Mouse (Mus musculus) cerebellum, postnatal 36 days (tissue): Measurements from ENCODE around the gene Tmem236.

Experiments used
- DNase-seq, 2 experiments: peaks; one replicate each; pipeline ENCODE4 v3.0.0; 2021 to 2022; ENCODE audit warnings: mixed read lengths in 2 of 2

The Tmem236 gene

DNA sequence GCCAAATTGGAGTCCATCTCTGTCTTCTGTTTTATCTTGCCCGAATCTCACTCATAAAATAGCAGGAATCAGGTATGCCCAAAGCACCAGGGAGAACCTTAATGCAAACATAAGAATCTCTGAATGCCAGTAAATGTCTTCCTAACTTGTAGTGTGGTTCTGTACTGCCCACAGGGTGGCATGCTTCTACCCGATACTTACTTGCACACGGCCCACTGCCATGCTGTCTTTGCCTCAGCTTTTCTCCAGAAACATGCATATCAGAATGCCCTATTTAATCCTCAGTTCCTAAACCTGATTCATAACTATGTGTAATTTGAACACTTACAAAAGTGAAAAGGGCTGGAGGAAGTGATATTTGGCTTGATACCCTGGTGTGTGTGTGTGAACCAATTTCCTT lies 77.6 kb downstream of the Tmem236 start:
- DNase-seq, result no peak

DNA sequence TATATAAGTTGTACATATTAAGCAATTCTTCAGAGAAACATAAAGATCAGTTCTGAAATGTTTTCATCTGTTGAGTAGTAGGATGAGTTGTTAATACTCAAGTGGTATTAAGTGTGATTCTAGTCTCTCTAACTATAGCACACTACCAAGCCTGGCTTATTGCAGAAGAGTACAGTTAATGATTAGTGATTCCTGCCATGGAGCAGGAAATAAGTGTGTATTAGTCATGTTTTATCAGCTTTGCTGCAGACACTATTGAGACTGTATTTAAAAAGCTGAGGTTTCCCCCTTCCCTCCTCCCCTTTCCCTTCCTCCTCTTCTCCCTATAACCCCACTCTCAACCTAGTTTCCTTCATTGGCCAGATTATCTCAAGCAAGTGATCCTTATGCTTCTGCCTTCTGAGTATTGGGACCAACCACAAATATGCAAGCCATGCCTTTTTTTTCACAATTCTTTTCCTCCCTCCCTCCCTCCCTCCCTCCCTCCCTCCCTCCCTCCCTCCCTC lies 84.1 kb downstream of the Tmem236 start:
- DNase-seq, result no peak

DNA sequence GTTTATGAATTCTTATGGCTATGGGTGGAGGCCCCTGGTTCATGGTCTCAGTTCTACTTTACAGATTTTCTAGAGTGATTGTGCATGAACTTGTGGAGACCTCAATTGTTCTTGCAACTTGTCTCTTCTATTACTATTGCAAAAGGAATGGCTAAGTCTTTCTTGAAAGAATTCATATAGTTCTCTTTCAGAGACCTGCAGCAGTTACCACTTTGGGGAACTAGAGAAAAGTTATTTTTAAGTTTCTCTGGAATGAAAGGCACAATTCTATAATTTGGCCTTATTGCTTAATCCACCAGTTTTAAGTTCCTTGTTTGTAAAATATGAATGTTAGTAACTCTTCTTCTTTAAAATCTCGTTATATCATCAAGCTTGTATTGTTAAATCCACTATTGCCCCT lies 87.8 kb downstream of the Tmem236 start:
- no peak for DNase-seq

DNA sequence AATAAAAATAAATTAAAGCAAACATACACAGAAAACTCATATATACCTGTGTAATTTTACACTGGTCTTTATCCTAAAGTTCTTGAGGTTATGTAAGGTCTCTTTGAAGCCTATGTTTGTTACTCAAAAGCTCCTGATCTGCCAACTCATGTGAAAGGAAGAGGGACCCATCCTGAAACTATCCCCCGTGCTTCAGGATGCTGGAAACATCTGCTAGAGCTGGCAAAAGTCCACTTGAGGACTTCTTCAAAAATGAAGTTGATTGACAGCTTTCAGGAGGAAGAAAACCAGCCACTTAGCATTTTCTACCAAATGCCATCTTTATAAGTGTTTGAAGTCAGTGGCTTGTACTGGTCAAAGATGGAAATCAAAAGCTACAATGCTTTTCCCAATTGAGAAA lies 94.8 kb downstream of the Tmem236 start:
- no peak for DNase-seq
